Mouse (Mus musculus) testis, adult 2 months (tissue): Measurements from ENCODE around the gene Ints7.

ENCODE experiments used
- CTCF ChIP-seq: fragments of 200-500 bp; IDR thresholded peaks from 2 replicates; pipeline ENCODE4 v1.5.1; 2012; ENCODE audit warnings: low read depth, mild to moderate bottlenecking, inconsistent platforms, low read length, moderate library complexity; ENCODE audit not compliant: control insufficient read depth, insufficient read depth, insufficient replicate concordance
- POLR2A ChIP-seq: fragments of 200-500 bp; IDR thresholded peaks from 2 replicates; pipeline ENCODE4 v1.6.1; 2012; ENCODE audit warnings: low read depth, mild to moderate bottlenecking, inconsistent platforms, low read length, moderate library complexity; ENCODE audit not compliant: control insufficient read depth

- TF ChIP-seq POLR2A = no peak
- TF ChIP-seq CTCF = no peak
These were observed 6.2 kb downstream of the Ints7 start for GRCm38 (mm10) chr1:191581641-191582040.
